Mouse (Mus musculus): ENCODE measurements around the gene Ddit4l. TPM values are rescaled to one million over a fixed set of nuclear protein-coding genes. Genes with fewer than 3 reads are reported as not detected.
"Not testable (repeated sequence)": the region's sequence is repeated elsewhere in the genome, so short reads cannot be mapped to it uniquely, and the experiment has no call there.

The Ddit4l gene
- polyA plus RNA-seq, 1 experiment: 4.1 TPM

- no peak for DNase-seq
- Histone ChIP-seq H3K27ac (ENCODE audit: insufficient read depth, low read length) (no peak overlapping the region), H3K4me3 (replicated peaks; ENCODE audit: insufficient read depth, low read depth, low read length) (no peak overlapping the region), H3K4me1 (ENCODE audit: control insufficient read depth, insufficient read depth, low read length) (no peaks in the 10 kb centered on the region), H3K27me3 (ENCODE audit: control insufficient read depth, insufficient read depth, low read length) (no peaks in the 10 kb centered on the region; the same call in 1 of the 2 replicates)
- TF ChIP-seq POLR2A (IDR thresholded peaks at IDR 0.05; ENCODE audit: borderline replicate concordance, insufficient read depth, low read length): no peak
- TF ChIP-seq CTCF (IDR thresholded peaks at IDR 0.05; ENCODE audit: borderline replicate concordance, insufficient read depth, low read depth, low read length): no peak
- 70% methylated on average over 5 of the region's 5 CpGs for WGBS
Observed at GRCm38 (mm10) chr3:137649112-137649511, 27.7 kb downstream of the Ddit4l start.

GRCm38 (mm10) chr3:137652853-137653252 is 31.4 kb downstream of the Ddit4l start:
- no peak overlapping the region for H3K4me3 ChIP-seq (replicated peaks; ENCODE audit: insufficient read depth, low read depth, low read length)
- WGBS: 89% methylated on average over 2 of the region's 2 CpGs
- no peak overlapping the region for H3K27ac ChIP-seq (ENCODE audit: insufficient read depth, low read length)
- no peak for TF ChIP-seq CTCF (IDR thresholded peaks at IDR 0.05; ENCODE audit: borderline replicate concordance, insufficient read depth, low read depth, low read length)
- TF ChIP-seq POLR2A (IDR thresholded peaks at IDR 0.05; ENCODE audit: borderline replicate concordance, insufficient read depth, low read length): no peak
- no peaks in the 10 kb centered on the region for H3K27me3 ChIP-seq (ENCODE audit: control insufficient read depth, insufficient read depth, low read length)
- no peaks in the 10 kb centered on the region for H3K4me1 ChIP-seq (ENCODE audit: control insufficient read depth, insufficient read depth, low read length)
- no peak for DNase-seq

DNA sequence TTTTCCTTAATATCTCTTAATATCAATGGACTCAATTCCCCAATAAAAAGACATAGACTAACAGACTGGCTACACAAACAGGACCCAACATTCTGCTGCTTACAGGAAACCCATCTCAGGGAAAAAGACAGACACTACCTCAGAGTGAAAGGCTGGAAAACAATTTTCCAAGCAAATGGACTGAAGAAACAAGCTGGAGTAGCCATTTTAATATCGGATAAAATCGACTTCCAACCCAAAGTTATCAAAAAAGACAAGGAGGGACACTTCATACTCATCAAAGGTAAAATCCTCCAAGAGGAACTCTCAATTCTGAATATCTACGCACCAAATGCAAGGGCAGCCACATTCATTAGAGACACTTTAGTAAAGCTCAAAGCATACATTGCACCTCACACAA is 49.8 kb downstream of the Ddit4l start, which contains the start of gene Gm21962:
TSS of gene Gm21962 (plus strand) at position 301 of the 400 bp plus-strand sequence.
- no CpG with 5 or more reads among the region's 3 CpGs for WGBS
- not testable (repeated sequence) for DNase-seq; H3K27ac ChIP-seq (ENCODE audit: insufficient read depth, low read length); H3K27me3 ChIP-seq (ENCODE audit: control insufficient read depth, insufficient read depth, low read length); H3K4me3 ChIP-seq (replicated peaks; ENCODE audit: insufficient read depth, low read depth, low read length); H3K4me1 ChIP-seq (ENCODE audit: control insufficient read depth, insufficient read depth, low read length)

Other genes with a start within 250 kb of the Ddit4l start
- not detected in 2 replicates for gene Gm21962, start 49.9 kb downstream of the Ddit4l start, polyA plus RNA-seq (2012; rRNA removed)
- gene H2afz, start 242.9 kb downstream of the Ddit4l start, polyA plus RNA-seq (2012; rRNA removed): 409 and 430 TPM in 2 replicates
- gene Dnajb14, start 246.1 kb downstream of the Ddit4l start, polyA plus RNA-seq (2012; rRNA removed): 25.6 and 27.4 TPM in 2 replicates

Measured in cerebellum, adult 2 months (tissue).